Mouse (Mus musculus) induced T-regulatory cell, adult 2 months (primary cell): ENCODE measurements at regions not wholly inside any gene's neighbourhood (a gene's known extent, or its start where the extent isn't known, plus 50 kb on each side); places are given as distances from the start of the nearest gene placed in this dataset.
A peak's percentile ranks its signal among the peaks of the same experiment; 100 is the strongest.

Experiments used
- DNase-seq: peaks from one replicate; pipeline ENCODE4 v3.0.0-alpha.2; 2012; ENCODE audit warnings: low read depth

- no peak for DNase-seq
Measured at GRCm38 (mm10) chr8:86428998-86429651, 151.4 kb downstream of the Abcc12 start.

DNA sequence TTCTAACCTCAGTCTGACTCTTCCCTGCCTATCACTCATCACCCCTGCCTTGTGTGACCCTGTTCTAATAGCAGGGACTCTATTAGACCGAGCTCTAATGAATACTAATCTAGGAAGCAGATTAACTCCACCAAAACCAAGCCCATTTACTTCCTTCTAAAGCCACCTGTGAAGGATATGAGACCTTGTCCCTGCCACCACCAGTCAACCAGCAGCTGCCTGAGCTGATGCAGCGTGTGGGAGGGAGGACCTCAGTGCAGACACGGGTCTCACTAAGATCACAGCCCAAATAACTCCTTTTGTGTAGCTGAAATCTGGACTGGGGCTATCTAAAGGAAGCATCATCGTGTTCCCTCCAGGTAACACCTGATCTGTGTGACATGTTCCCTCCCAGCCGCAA, 152.4 kb downstream of the Abcc12 start:
- DNase-seq = no peak

GRCm38 (mm10) chr8:86426056-86426455, 154.4 kb downstream of the Abcc12 start:
- DNase-seq = no peak

DNA sequence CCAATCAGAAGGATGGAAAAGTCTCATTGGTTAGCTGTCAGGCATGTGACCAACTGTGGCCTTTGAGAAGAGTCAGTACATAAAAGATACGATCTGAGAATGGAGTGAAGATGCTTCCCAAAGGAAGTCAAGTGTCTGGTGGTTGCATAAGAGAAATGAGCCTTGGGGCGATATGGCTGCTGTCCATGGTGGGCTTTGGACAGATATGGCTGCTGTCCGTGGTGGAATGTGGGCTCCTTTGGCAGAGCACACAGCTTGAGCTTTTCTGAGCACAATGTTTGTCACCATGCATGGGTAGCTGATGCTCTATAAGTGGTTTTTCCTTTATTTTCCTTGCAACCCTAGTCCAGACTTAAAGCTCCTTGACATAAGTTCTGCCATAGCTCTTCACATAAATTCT, 155.1 kb downstream of the Abcc12 start:
- no peak for DNase-seq

DNA sequence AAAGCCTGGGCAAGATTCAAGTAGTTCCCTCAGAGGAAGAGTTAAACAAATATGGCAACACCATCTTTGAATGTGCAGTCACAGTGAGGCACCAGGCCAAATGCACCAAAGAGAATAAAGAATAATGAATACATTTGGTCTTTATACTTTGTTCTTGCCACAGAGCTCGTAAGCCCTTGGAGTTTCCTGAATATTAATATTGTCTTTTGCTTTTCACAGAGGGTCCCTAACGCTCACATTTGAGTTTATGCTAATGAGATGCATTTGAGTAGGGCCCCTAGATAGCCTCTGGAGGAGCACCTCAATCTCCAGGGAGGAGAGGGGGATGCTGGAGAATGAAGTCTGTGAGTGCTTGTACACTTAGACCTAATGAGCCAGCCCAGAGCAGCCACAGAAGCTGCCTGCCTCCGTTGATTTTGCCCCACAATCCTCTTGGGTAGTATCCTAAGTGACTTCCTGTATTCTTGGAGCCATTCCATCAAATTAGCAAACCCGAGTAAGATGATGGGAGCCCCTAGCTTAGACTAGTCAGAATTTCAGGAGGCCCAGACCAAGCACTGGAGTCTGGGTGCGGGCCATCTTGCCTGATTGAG, 161.3 kb downstream of the Abcc12 start:
- DNase-seq = no peak

- DNase-seq = no peak
Measured at GRCm38 (mm10) chr8:86418414-86418981, 162.0 kb downstream of the Abcc12 start.

GRCm38 (mm10) chr8:86415208-86415607, 165.3 kb downstream of the Abcc12 start:
- no peak for DNase-seq

GRCm38 (mm10) chr8:86411232-86411631, 169.3 kb downstream of the Abcc12 start:
- DNase-seq = no peak

DNA sequence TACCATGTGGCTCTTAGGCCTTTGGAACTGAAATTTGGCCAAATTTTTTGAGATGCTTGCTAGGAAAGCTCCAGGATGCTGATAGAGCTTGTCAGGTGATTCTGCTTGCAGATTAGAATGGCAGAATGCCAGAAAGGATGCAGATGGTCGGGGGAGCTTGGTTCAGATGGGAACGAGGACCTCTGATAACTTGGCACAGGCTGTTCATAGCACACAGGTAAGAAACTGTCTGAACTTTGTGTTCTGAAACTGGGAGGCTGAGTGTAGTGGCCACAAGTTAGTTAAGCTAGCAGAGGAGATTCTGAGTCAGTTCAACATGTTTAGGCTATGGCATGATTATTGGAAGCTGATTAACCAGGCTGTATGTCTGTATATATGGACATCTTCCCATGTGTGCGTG, 174.3 kb downstream of the Abcc12 start:
- no peak for DNase-seq

DNA sequence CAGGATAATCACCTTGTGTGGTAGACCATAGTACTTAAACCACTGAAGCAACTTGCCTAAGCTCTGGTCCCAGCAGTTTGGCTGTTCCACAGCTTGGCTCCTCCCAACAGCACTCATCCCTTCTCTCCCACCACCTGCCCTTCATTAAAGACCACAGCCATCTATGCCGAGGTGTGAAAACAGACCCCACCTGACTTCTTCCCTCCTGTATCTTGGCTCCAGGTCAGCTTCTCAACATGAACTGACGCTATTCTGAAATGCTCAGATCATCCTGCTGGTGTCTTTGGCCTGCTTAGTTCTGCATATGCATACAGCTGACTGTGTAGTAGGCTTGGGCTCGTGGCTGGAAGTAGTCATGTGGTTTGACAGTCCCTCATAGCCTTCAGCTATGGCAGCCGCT, 177.1 kb downstream of the Abcc12 start:
- no peak for DNase-seq

- no peak for DNase-seq
Measured at GRCm38 (mm10) chr8:86401946-86402345, 178.5 kb downstream of the Abcc12 start.

DNA sequence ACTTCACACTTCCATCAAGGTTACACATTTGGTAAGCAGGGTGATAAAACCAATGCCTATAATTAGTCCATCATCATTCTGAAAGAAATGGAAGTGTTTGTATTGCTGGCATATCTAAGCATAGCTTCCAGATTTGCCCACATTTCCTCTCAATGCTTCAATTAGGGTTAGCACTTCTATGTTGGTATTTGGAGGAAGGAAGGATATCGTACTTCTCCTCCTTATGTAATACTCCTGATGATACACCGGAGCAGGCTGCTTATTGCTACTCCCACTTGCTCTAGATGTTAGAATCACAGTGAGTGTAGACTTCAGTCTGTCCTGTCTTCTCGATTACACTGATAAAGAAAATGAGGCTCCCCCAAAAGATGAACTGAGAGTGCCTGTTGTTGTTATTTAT, 185.4 kb downstream of the Abcc12 start:
- no peak for DNase-seq

DNA sequence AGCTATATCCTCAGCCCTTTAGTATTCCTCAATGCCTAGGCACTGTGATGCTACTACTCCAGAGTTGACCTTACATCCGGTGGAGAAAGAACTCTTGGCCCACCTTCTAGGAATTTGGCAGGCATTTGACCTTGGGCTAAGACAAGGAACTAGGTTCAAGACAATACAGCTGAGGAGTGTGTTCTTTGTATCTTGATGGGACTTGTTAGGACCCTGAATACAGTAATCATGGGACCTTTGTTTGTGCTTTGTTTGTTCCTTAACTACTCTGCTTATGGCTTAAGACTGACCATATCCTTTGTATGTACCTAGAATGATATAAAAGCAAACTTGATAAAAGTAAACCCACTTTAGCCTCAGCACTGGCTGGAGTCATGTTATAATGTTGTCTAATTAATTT, 186.7 kb downstream of the Abcc12 start:
- no peak for DNase-seq

- no peak for DNase-seq
Measured at GRCm38 (mm10) chr8:86393374-86393773, 187.1 kb downstream of the Abcc12 start.

DNA sequence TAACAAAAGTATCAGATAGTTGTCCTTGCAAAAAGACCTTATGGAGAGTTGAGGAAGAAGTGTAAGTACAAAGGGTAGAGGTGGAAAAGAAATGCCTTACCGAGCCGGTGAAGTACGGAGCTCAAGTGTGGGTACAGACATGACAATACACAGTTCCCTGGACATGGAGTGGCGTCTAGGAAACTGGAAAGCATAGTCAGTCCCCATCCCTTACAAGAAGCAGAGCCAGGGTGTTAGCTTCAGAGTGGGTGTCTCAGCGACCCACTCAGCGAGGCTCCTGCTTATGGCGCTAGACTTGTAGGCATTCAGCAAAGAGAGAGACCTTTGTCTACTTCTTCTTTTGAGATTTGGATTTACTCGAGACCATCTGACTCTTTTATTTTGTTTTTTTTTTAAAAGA, 189.8 kb downstream of the Abcc12 start:
- DNase-seq = no peak

DNA sequence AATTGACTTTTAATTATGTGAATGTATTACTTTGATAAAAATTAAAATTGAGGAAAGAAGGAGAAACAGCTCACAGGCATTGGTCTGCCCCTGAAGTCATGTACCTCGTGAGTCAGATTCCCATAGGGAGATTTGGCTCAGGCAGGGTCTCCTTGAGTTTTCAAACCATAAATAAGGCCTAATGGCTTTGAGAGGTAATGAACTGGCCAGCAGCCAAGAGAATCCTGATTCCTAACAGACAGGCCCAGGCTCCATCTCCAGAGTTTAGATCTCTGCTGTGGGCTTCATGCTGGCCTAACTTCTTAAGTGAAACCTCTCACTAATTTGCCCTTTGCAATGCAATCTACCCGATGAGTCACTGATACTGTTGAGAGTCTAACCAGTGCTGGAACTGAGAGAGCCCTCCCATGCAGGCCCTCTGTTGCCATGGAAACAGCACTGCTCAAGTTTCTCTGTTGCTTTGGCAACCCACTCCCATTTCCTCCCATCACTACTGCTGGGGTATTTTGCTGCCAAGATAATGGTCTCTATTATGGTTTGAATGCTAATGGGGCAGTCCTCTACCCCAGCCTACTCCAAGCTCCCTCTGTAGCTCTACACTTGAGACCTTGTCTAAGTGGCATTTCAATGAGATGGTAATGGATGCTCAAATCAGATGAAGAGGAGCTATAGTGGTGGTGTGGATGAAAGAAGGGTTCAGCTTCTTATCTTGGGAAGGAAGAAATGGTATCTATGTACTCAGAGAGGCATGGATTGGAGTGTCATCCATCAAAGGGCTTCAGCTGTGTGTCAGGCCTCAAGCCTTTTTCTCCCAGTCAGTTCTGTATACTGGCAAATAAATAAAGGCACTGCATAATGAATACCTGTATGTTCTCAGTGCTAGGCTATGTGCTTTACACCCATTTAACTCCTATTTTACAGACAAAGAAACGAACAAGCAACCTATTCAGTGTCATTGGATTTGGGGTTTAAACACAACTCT, 190.5 kb downstream of the Abcc12 start:
- DNase-seq = no peak

DNA sequence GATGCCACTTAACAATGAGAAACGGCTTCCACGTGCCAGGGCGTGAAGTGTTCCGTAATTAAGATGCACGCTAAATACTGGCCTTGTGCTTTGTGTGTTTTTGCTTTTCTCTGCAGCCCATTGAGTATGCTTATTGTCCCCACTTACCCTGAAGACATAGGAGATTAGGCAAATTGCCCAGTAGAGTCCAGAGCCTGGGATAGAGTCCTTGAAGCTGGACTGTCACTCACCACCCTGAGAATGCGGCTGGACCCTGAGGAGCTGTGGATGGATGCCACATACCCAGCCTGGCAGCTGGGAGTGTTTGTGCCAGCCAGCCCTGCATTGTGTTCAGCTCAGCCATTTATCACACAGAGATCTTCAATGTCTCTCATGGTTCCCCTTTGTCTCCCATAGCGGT, 195.2 kb downstream of the Abcc12 start:
- DNase-seq = no peak

DNA sequence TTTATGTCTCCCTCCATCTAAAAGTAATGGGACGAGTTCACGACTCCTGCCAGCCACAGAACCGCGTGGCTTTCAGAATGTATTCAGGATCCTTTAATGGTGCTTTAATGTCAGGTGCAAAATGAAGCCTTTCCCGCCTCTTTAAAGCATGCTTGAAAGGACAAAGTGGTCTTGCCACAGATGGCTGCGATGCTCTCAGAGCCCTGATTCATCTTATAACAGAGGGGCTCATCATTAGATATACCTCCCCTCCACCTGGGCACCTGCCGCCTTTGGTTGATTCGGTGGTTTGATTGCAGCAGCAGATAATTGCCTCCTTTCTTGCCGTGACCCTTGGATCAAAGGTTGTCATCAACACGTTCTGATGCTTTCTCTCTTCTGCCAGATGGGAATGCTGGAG, 198.5 kb downstream of the Abcc12 start:
- no peak for DNase-seq

DNA sequence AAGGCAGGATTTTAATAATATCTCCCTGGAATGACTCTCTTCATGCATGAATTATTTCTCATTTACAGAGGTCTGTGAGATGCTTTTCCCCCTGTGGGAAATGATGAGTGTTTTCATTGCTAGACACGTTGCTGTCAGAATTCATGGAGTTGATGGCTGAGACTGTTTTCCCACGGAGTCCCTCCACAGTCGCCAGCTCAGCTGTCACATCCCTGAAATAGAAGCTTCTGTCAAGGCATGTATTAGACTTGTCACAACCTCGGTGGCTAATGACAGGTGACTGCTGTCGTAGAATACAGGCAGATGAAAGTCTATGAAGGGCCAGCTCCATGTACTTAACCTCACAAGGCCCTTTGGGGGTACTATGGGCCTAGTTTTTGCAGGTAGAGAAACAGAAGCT, 212.4 kb downstream of the Abcc12 start:
- no peak for DNase-seq

- DNase-seq = no peak
Measured at GRCm38 (mm10) chr8:86366636-86367035, 213.8 kb downstream of the Abcc12 start.

- no peak for DNase-seq
Measured at GRCm38 (mm10) chr8:86365726-86366125, 214.8 kb downstream of the Abcc12 start.

DNA sequence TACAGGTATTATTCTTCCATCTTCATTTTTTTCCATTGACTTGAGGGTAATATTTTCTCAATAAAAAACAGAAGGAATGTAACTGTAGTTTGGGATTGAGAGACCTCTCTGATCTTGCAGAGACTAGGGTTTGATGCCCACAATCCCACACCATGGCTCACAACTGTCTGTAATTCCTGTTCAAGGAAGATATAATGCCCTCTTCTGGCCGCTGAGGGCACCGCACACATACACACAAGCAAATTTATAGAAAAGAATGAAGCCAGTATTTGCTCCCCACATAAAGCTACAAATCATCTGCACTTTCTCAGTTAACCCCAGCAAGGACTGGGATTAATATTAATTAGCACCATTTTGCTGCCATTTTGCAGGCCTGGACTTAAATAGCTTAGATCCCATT, 215.6 kb downstream of the Abcc12 start:
- DNase-seq = peak; percentile 8

GRCm38 (mm10) chr8:86360283-86360682, 220.2 kb downstream of the Abcc12 start:
- no peak for DNase-seq
